Mouse (Mus musculus): Measurements from ENCODE around the gene Stk32c. TPM values are rescaled to one million over a fixed set of nuclear protein-coding genes. Genes with fewer than 3 reads are reported as not detected.

Stk32c gene
- polyA plus RNA-seq, 1 experiment from 2014 or later = 1.2 TPM

DNA sequence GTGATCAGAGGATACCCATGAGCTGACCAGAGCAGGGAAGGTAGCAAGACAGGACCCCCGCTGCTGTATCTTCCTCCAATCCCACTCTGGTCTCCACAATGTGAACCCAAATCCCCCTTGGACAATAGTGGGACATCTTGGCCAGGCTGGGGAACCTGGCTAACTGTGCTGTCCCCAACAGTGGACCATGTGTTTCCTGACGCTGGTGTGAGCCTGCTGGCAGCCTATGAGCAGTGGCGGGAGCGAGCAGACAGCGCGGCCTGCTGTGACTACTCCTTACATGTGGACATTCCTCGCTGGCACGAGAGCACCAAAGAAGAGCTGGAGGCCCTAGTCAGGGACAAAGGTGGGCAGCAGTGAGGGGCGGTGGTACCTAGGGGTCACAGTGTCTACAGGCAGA, 121.4 kb downstream of the Stk32c start:
- Histone ChIP-seq H3K27ac (no peak overlapping the region), H3K36me3 (replicated peaks; ENCODE audit: control insufficient read depth, insufficient read depth) (peaks cover 73% of the 10 kb centered on the region), H3K9me3 (ENCODE audit: control insufficient read depth, low read length) (no peaks in the 10 kb centered on the region), H3K9ac (no peak overlapping the region), H3K4me3 (replicated peaks; ENCODE audit: low read length) (no peak overlapping the region), H3K4me2 (replicated peaks) (no peak overlapping the region), H3K27me3 (ENCODE audit: control insufficient read depth, insufficient read depth, low read length) (no peaks in the 10 kb centered on the region), H3K4me1 (replicated peaks; ENCODE audit: control insufficient read depth, insufficient read depth, low read length) (peaks cover 33% of the 10 kb centered on the region)
- no peak for DNase-seq (ENCODE audit: low spot score)
- WGBS = 90% methylated on average over 9 of the region's 9 CpGs
- no peak for ATAC-seq (ENCODE audit: low FRiP score)

GRCm38 (mm10) chr7:139089892-139090874, 122.9 kb downstream of the Stk32c start:
- DNase-seq (ENCODE audit: low spot score) = no peak
- Histone ChIP-seq H3K9me3 (ENCODE audit: control insufficient read depth, low read length) (no peaks in the 10 kb centered on the region), H3K27me3 (ENCODE audit: control insufficient read depth, insufficient read depth, low read length) (no peaks in the 10 kb centered on the region), H3K4me3 (replicated peaks; ENCODE audit: low read length) (no peak overlapping the region), H3K9ac (no peak overlapping the region), H3K36me3 (replicated peaks; ENCODE audit: control insufficient read depth, insufficient read depth) (peaks cover 58% of the 10 kb centered on the region), H3K4me1 (replicated peaks; ENCODE audit: control insufficient read depth, insufficient read depth, low read length) (peaks cover 37% of the 10 kb centered on the region), H3K4me2 (replicated peaks) (no peak overlapping the region), H3K27ac (no peak overlapping the region)
- 63% methylated on average over 12 of the region's 12 CpGs for WGBS
- no peak for ATAC-seq (ENCODE audit: low FRiP score)

DNA sequence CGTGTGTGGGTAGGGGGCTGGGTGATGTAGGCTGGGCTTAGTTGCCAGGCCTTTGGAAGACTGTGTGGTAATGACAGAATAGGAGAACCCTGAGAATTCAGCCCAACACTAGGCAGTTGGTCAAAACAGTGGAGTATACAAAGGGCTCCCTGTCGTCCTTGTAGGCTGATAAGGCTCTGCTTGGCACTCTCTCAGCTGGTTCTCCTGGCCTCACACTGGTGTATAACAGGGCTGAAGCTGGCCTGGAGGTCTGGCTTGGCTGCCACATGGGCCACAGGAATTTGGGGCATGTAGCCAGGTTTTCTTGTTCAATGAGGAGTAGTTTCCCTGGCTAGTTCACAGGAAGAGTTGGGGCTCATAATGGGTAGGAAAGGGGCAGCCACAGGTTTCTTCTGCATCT, 125.3 kb downstream of the Stk32c start:
- H3K9me3 ChIP-seq (ENCODE audit: control insufficient read depth, low read length) = no peaks in the 10 kb centered on the region
- DNase-seq (ENCODE audit: low spot score) = no peak
- H3K4me2 ChIP-seq (replicated peaks) = peak overlapping the region; percentile 64
- H3K4me1 ChIP-seq (replicated peaks; ENCODE audit: control insufficient read depth, insufficient read depth, low read length) = peaks cover 37% of the 10 kb centered on the region
- H3K9ac ChIP-seq = peak overlapping the region; percentile 99
- WGBS = 61% methylated on average over 2 of the region's 2 CpGs
- no peaks in the 10 kb centered on the region for H3K27me3 ChIP-seq (ENCODE audit: control insufficient read depth, insufficient read depth, low read length)
- no peak for ATAC-seq (ENCODE audit: low FRiP score)
- peak overlapping the region; percentile 40; the same call in 1 of the 2 replicates for H3K27ac ChIP-seq
- H3K4me3 ChIP-seq (replicated peaks; ENCODE audit: low read length) = peak overlapping the region; percentile 87
- H3K36me3 ChIP-seq (replicated peaks; ENCODE audit: control insufficient read depth, insufficient read depth) = peaks cover 34% of the 10 kb centered on the region

DNA sequence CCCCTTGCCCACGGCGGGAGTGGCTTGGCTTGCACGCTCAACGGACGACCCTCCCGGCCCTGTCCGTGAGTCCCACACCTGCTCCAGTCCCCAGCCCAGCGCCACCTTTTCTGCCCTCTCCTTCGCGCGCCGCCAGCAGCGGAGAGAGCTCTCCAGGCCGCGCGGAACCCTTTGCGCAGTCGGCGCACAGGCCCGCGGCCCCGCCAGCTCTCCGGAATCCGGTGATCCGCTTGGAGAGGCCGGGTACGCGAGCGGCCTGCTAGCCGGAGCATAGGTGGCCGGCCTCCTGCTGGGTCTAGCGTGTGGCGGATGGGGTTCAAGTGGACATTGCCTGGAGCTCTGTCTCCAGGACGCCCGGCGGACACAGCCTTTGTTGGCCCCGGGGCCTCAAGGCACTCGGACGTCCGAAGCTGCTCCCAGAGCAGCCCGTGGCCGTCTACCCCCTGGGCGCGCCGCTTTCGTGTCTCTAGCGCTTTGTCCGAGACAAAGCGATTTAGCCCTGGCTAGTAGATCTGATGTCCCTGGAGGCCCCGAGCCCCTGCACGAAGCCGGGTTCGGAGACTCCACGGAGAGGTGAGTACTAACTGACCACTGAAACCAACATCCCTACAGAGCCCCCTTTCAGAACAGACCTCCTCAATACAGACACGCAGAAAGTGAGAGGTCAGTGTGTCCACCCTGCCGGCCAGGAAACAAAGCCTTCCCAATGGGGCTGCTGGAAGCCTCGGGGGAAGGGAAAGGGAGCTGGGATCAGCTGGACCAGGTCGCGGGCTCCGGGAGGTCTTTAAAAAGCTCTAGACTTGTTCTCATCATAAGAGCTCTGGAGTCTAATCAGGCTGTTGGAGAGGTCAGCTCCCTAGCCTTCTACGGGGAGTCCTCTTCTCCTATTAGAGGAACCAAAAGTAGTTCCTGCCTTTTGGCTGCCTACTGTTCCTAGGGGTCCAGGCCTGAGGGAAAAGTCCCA, 126.6 kb downstream of the Stk32c start:
- H3K4me3 ChIP-seq (replicated peaks; ENCODE audit: low read length) = peak overlapping the region; percentile 87
- peaks cover 37% of the 10 kb centered on the region for H3K4me1 ChIP-seq (replicated peaks; ENCODE audit: control insufficient read depth, insufficient read depth, low read length)

DNA sequence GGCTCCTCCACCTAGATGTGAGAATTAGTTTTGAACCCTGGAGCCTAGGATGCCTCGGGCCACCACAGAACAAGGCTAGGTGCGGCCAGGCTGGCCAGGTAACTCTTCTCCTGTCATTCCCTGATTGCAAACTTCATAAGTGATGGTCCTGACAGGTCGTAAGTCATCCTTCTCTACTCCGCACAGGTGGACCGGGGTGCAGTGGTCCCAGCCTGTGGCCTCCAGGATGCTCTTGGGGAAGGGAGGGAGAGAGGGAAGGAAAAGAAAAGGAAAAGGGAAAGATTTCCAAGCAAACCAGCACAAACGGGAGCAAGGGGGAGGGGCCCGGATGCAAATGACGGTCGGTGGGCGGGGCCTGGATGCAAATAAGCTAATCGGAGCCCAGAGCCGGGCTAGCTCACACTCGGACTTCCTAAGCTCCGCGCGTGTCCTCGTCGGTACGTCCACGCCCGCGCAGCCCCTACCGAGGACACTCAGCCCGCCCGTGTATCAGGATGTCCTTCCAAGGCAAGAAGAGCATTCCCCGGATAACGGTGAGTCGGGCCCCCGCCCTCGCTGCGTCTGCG, 127.4 kb downstream of the Stk32c start, which contains the start of gene Dpysl4:
Gene Dpysl4, plus strand, starts transcription at position 373 of the 566 bp plus-strand sequence.
- peaks cover 37% of the 10 kb centered on the region for H3K4me1 ChIP-seq (replicated peaks; ENCODE audit: control insufficient read depth, insufficient read depth, low read length)
- WGBS = 6% methylated on average over 31 of the region's 32 CpGs
- peak within 1 kb of the TSS; percentile 87 for H3K4me3 ChIP-seq (replicated peaks; ENCODE audit: low read length)
- H3K9me3 ChIP-seq (ENCODE audit: control insufficient read depth, low read length) = no peaks in the 10 kb centered on the region
- H3K27me3 ChIP-seq (ENCODE audit: control insufficient read depth, insufficient read depth, low read length) = no peaks in the 10 kb centered on the region
- H3K4me2 ChIP-seq (replicated peaks) = peak within 1 kb of the TSS; percentile 64
- H3K9ac ChIP-seq = peak within 1 kb of the TSS; percentile 99
- peaks cover 13% of the 10 kb centered on the region for H3K36me3 ChIP-seq (replicated peaks; ENCODE audit: control insufficient read depth, insufficient read depth)
- ATAC-seq (ENCODE audit: low FRiP score) (peak; percentile 86), DNase-seq (ENCODE audit: low spot score) (peak; percentile 87)
- peak within 1 kb of the TSS; percentile 85 for H3K27ac ChIP-seq

More for the DNA sequence above, 126.6 kb downstream of the Stk32c start:
- Histone ChIP-seq H3K27ac (peak overlapping the region; percentile 85), H3K9ac (peak overlapping the region; percentile 99), H3K9me3 (ENCODE audit: control insufficient read depth, low read length) (no peaks in the 10 kb centered on the region), H3K27me3 (ENCODE audit: control insufficient read depth, insufficient read depth, low read length) (no peaks in the 10 kb centered on the region), H3K36me3 (replicated peaks; ENCODE audit: control insufficient read depth, insufficient read depth) (peaks cover 21% of the 10 kb centered on the region), H3K4me2 (replicated peaks) (peak overlapping the region; percentile 64)
- ATAC-seq (ENCODE audit: low FRiP score) = peak; percentile 5; the same call in 1 of the 2 replicates
- WGBS = 1% methylated on average over 61 of the region's 61 CpGs
- DNase-seq (ENCODE audit: low spot score) = no peak

DNA sequence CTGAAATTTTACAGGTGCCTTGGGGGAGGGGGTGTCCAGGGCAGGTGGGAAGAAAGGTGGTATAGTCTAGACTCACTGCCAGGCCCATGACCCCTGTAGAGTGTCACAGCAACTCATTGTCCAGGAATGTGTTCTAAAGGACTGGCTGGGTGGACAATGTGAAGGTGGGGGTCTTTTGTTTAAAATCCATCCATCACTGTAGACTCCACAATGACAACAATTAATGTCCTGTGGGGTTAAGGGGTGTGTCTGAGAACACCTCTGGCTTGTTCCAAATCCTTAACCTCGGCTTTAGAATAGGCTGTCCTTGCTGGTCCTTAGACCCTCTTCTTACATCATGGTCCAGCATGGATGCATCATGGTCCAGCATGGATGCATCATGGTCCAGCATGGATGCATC, 128.8 kb downstream of the Stk32c start:
- 32% methylated on average over 1 of the region's 1 CpGs for WGBS

GRCm38 (mm10) chr7:139082281-139082680, 130.8 kb downstream of the Stk32c start:
- Histone ChIP-seq H3K4me3 (replicated peaks; ENCODE audit: low read length) (no peak overlapping the region), H3K9me3 (ENCODE audit: control insufficient read depth, low read length) (no peaks in the 10 kb centered on the region), H3K27ac (no peak overlapping the region), H3K4me1 (replicated peaks; ENCODE audit: control insufficient read depth, insufficient read depth, low read length) (peaks cover 12% of the 10 kb centered on the region), H3K36me3 (replicated peaks; ENCODE audit: control insufficient read depth, insufficient read depth) (no peaks in the 10 kb centered on the region), H3K9ac (no peak overlapping the region), H3K4me2 (replicated peaks) (no peak overlapping the region), H3K27me3 (ENCODE audit: control insufficient read depth, insufficient read depth, low read length) (no peaks in the 10 kb centered on the region)
- DNase-seq (ENCODE audit: low spot score) (no peak), ATAC-seq (ENCODE audit: low FRiP score) (no peak)
- WGBS = 57% methylated on average over 8 of the region's 8 CpGs

More for the DNA sequence above, 128.8 kb downstream of the Stk32c start:
- no peak overlapping the region for H3K9ac ChIP-seq
- H3K4me2 ChIP-seq (replicated peaks) = no peak overlapping the region
- H3K27ac ChIP-seq = no peak overlapping the region
- no peak overlapping the region for H3K4me3 ChIP-seq (replicated peaks; ENCODE audit: low read length)
- DNase-seq (ENCODE audit: low spot score) = no peak
- no peaks in the 10 kb centered on the region for H3K27me3 ChIP-seq (ENCODE audit: control insufficient read depth, insufficient read depth, low read length)
- H3K4me1 ChIP-seq (replicated peaks; ENCODE audit: control insufficient read depth, insufficient read depth, low read length) = peaks cover 28% of the 10 kb centered on the region
- ATAC-seq (ENCODE audit: low FRiP score) = no peak
- no peaks in the 10 kb centered on the region for H3K9me3 ChIP-seq (ENCODE audit: control insufficient read depth, low read length)
- no peaks in the 10 kb centered on the region; the same call in 1 of the 2 replicates for H3K36me3 ChIP-seq (replicated peaks; ENCODE audit: control insufficient read depth, insufficient read depth)

DNA sequence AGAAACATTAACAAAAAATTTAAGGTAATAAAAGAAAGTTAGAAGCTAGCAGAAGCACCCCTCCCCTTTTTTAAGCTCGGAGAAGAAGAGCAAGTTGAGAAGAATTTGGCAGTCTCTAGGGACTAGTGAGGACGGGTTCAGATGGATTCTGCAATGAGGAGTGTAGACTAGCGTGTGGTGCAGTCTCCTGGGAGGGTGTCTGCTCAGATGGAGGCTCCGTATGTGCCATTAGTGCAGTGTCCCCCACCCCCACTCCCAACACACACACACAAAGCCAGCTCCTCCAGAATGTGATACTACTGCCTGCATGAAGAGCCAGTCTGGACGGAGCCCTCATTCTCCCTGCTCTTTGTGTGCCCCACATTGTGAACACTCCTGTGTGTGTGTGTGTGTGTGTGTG, 131.9 kb downstream of the Stk32c start:
- WGBS = 37% methylated on average over 5 of the region's 5 CpGs
- H3K9me3 ChIP-seq (ENCODE audit: control insufficient read depth, low read length) = no peaks in the 10 kb centered on the region
- no peak overlapping the region for H3K9ac ChIP-seq
- H3K36me3 ChIP-seq (replicated peaks; ENCODE audit: control insufficient read depth, insufficient read depth) = no peaks in the 10 kb centered on the region
- no peak for DNase-seq (ENCODE audit: low spot score)
- H3K4me2 ChIP-seq (replicated peaks) = no peak overlapping the region
- H3K4me1 ChIP-seq (replicated peaks; ENCODE audit: control insufficient read depth, insufficient read depth, low read length) = peaks cover 15% of the 10 kb centered on the region
- H3K4me3 ChIP-seq (replicated peaks; ENCODE audit: low read length) = no peak overlapping the region
- no peaks in the 10 kb centered on the region for H3K27me3 ChIP-seq (ENCODE audit: control insufficient read depth, insufficient read depth, low read length)
- no peak overlapping the region for H3K27ac ChIP-seq
- no peak for ATAC-seq (ENCODE audit: low FRiP score)

Data from hindbrain, embryonic 14.5 days (tissue).